Mouse (Mus musculus) cerebellum, adult 2 months (tissue): ENCODE measurements around the gene Fam186a. TPM values are rescaled to one million over a fixed set of nuclear protein-coding genes. Genes with fewer than 3 reads are reported as not detected.

ENCODE experiments used
- DNase-seq, 2 experiments: peaks; one replicate each; pipeline ENCODE4 v3.0.0; 2021
- H3K27ac ChIP-seq: fragments of 200-500 bp; 2 replicates; pipeline ENCODE4 v1.5.1; 2012; ENCODE audit warnings: low read length, control low read depth, inconsistent platforms; ENCODE audit not compliant: insufficient read depth
- H3K27me3 ChIP-seq: fragments of 200-500 bp; 2 replicates; pipeline ENCODE4 v1.6.1; 2012; ENCODE audit warnings: inconsistent platforms, mild to moderate bottlenecking, low read length, moderate library complexity; ENCODE audit not compliant: control insufficient read depth, insufficient read depth
- H3K4me1 ChIP-seq: fragments of 200-500 bp; 2 replicates; pipeline ENCODE4 v1.6.1; 2011; ENCODE audit warnings: low read length; ENCODE audit not compliant: control insufficient read depth, insufficient read depth
- H3K4me3 ChIP-seq: fragments of 200-500 bp; replicated peaks from 2 replicates; pipeline ENCODE3; 2011; ENCODE audit warnings: mild to moderate bottlenecking, low read depth, low read length, control low read depth; ENCODE audit not compliant: insufficient read depth
- CTCF ChIP-seq: fragments of 200-500 bp; IDR thresholded peaks from 2 replicates; pipeline ENCODE4 v1.5.1; 2011; ENCODE audit warnings: low read depth, mild to moderate bottlenecking, control low read depth, low read length, moderate library complexity, borderline replicate concordance; ENCODE audit not compliant: insufficient read depth
- POLR2A ChIP-seq: fragments of 200-500 bp; IDR thresholded peaks from 2 replicates; pipeline ENCODE4 v1.6.1; 2011; ENCODE audit warnings: low read length, control low read depth, borderline replicate concordance; ENCODE audit not compliant: insufficient read depth
- WGBS: fragments of 180-500 bp; shearing (Covaris S2); methylation state at CpG from one replicate; pipeline ENCODE4 v1.1.7; 2018; 5-methylcytosine and 5-hydroxymethylcytosine counted together
- polyA plus RNA-seq: library from polyadenylated mRNA; depleted of rRNA; stranded (reverse); fragments of >200 nt; gene quantifications from 2 replicates; pipeline ENCODE4 v1.2.3, GENCODE M21; 2012

Gene Fam186a
- polyA plus RNA-seq, 1 experiment = 0.05 TPM

DNA sequence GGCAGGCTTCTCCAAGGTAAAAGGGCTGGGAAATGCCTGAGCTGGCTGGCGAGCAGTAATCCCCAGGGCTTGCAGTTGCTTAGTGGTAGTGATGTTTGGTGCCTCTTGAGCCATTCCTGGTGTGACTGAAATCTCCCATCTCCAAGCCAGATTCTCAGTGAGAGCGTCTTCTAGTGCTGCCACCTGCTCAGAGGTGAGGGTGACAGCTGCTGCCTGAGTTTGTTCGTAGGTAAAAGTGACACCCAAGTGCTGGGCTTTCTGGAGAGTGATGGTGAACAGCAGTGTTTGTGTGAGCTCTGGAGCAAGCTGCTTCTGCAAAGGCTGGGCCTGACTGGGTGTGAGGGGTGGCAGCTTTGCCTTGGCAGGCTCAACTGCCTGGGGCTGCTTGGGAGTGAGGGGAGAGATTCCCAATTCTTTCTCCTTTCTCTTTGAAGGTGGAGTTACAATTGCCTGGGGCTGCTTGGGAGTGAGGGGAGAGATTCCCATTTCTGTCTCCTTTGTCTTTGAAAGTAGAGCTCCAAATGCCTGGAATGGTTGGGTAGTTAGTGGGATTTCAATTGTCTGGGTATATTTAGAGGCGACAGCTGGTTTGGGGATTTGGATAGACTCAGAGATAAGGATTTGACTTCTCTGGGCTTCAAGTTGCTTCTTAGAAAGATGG, 25.8 kb downstream of the Fam186a start:
- Histone ChIP-seq H3K4me3 (no peak overlapping the region), H3K27me3 (no peaks in the 10 kb centered on the region), H3K4me1 (no peaks in the 10 kb centered on the region), H3K27ac (no peak overlapping the region)
- WGBS = 79% methylated on average over 4 of the region's 4 CpGs
- TF ChIP-seq POLR2A = no peak
- no peak for TF ChIP-seq CTCF
- no peak for DNase-seq

DNA sequence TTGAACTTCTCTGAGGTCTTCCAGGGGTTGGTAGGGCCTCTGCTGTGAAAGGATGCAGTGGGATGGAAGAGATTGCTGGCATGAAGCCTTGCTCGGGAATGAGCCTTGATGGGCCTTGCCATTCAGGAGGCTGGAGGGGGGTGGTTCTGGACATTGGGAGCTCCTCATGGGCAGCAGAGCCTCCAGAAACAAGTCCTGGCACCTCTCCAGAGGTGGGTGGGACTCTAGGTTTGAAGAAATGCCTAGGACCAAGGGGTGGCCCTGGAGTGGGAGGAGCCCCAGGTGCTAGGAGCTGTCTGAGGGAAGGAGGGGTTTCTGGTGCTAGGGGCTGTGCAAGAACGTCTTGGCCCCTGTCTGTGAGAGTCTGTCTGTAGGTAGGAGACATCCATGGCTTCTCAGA, 26.4 kb downstream of the Fam186a start:
- no peak for TF ChIP-seq POLR2A
- TF ChIP-seq CTCF = no peak
- peak in 1 of 2 experiments; percentile 3 for DNase-seq
- H3K27me3 ChIP-seq = no peaks in the 10 kb centered on the region
- H3K4me3 ChIP-seq = no peak overlapping the region
- H3K4me1 ChIP-seq = no peaks in the 10 kb centered on the region
- no peak overlapping the region for H3K27ac ChIP-seq
- 29% methylated on average over 2 of the region's 2 CpGs for WGBS

GRCm38 (mm10) chr15:99937841-99938240, 29.0 kb downstream of the Fam186a start:
- no peak overlapping the region for H3K4me3 ChIP-seq

GRCm38 (mm10) chr15:99936659-99937058, 30.2 kb downstream of the Fam186a start:
- no peaks in the 10 kb centered on the region for H3K27me3 ChIP-seq
- H3K4me3 ChIP-seq = no peak overlapping the region
- TF ChIP-seq POLR2A = no peak
- no peak for TF ChIP-seq CTCF
- no peaks in the 10 kb centered on the region for H3K4me1 ChIP-seq
- H3K27ac ChIP-seq = no peak overlapping the region
- 95% methylated on average over 3 of the region's 3 CpGs for WGBS
- no peak for DNase-seq

More at GRCm38 (mm10) chr15:99937841-99938240, 29.0 kb downstream of the Fam186a start:
- TF ChIP-seq POLR2A (no peak), CTCF (no peak)
- Histone ChIP-seq H3K27ac (no peak overlapping the region), H3K27me3 (no peaks in the 10 kb centered on the region), H3K4me1 (no peaks in the 10 kb centered on the region)
- 53% methylated on average over 8 of the region's 8 CpGs for WGBS
- no peak for DNase-seq

- WGBS = 42% methylated on average over 1 of the region's 1 CpGs
- H3K27ac ChIP-seq = no peak overlapping the region
- H3K4me1 ChIP-seq = no peaks in the 10 kb centered on the region
- DNase-seq = no peak
- no peak for TF ChIP-seq CTCF
- TF ChIP-seq POLR2A = no peak
- H3K4me3 ChIP-seq = no peak overlapping the region
- no peaks in the 10 kb centered on the region for H3K27me3 ChIP-seq
Observed at GRCm38 (mm10) chr15:99934501-99934900, 32.4 kb downstream of the Fam186a start.

DNA sequence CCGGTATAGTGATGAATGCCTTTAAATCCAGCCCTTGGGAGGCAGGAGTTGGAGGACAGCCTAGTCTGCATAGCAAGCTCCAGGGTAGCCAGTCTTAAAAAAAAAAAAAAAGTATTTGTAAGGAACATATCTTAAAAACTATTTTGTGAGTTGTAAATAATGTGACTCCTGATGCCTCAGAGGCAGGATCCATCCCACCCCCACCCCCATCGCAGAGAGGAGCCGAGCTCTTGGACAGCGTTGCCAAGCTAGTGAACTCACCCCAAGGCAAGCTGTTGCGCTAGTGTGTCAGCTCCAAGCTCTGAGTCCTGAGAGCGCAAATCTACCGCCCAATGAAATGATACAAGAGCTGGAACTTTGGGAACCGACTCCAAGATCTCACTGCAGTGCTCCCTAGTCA, 35.6 kb downstream of the Fam186a start:
- no peak overlapping the region for H3K4me3 ChIP-seq
- no peaks in the 10 kb centered on the region for H3K27me3 ChIP-seq
- no peak for TF ChIP-seq POLR2A
- no peak for TF ChIP-seq CTCF
- no peak overlapping the region for H3K27ac ChIP-seq
- H3K4me1 ChIP-seq = no peaks in the 10 kb centered on the region
- DNase-seq = no peak
- whole genome bisulfite sequencing = 55% methylated on average over 8 of the region's 8 CpGs

DNA sequence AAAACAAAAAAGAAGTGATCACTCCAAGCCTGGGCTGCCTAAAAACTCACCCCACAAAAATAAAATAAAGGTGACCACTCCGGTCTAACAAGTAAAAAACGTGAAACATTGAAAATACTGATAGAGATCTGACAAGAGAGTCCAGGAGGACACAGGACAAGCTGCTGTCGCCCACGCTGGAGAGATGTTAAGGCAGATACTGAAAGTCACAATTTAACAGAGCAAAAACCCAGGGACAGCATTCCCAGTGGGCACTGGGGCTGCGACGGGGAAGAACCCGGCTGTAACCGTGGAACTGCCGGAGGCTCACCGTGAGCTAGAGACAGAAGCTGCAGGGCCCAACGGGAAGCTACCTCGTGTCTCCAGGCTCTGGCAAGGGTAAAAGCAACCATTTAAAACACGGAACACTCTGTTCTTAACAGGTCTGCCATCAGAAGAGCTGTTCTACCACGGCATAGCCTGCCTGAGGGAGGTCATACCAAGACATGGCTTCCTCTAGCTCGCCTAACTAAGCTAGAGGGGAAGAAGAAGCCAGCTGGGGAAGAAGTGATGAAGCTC, 47.2 kb downstream of the Fam186a start:
- WGBS = 72% methylated on average over 15 of the region's 15 CpGs
- no peak for TF ChIP-seq POLR2A
- no peak for TF ChIP-seq CTCF

GRCm38 (mm10) chr15:99917264-99917663, 49.6 kb downstream of the Fam186a start:
- H3K4me1 ChIP-seq = no peaks in the 10 kb centered on the region
- no peak for DNase-seq
- H3K27ac ChIP-seq = no peak overlapping the region
- TF ChIP-seq POLR2A = no peak
- TF ChIP-seq CTCF = no peak
- WGBS = 78% methylated on average over 3 of the region's 3 CpGs
- no peaks in the 10 kb centered on the region for H3K27me3 ChIP-seq
- no peak overlapping the region for H3K4me3 ChIP-seq

More for the DNA sequence above, 47.2 kb downstream of the Fam186a start:
- no peaks in the 10 kb centered on the region for H3K4me1 ChIP-seq
- no peak for DNase-seq
- H3K27me3 ChIP-seq = no peaks in the 10 kb centered on the region
- no peak overlapping the region for H3K27ac ChIP-seq
- H3K4me3 ChIP-seq = no peak overlapping the region

GRCm38 (mm10) chr15:99914613-99915012, 52.2 kb downstream of the Fam186a start:
- 71% methylated on average over 5 of the region's 5 CpGs for WGBS
- Histone ChIP-seq H3K27ac (no peak overlapping the region), H3K4me3 (no peak overlapping the region), H3K4me1 (no peaks in the 10 kb centered on the region), H3K27me3 (no peaks in the 10 kb centered on the region)
- no peak for DNase-seq
- no peak for TF ChIP-seq POLR2A
- TF ChIP-seq CTCF = no peak
